In genomic region chr14:75876320-75877043, GRCm38 (mm10) we compare ENCODE assay signal across 8 mouse cellular contexts. TPM values are rescaled to one million over a fixed set of nuclear protein-coding genes. Genes with fewer than 3 reads are reported as not detected.
A peak's percentile ranks its signal among the peaks of the same experiment; 100 is the strongest.
DNase-seq lines count a peak whose midpoint lies in the region; ATAC-seq and TF ChIP-seq lines count a peak whose summit lies in the region.

No protein-coding gene starts in this region.

- peak; percentile 41; the same call in 1 of the 2 replicates for ATAC-seq in intestine, embryonic 16.5 days
- ATAC-seq in midbrain, embryonic 13.5 days: peak; percentile 77

- H3K27ac ChIP-seq in intestine, embryonic 16.5 days (ENCODE audit: low read length): no peak overlapping the region
- H3K27ac ChIP-seq in midbrain, embryonic 13.5 days: 0 out of 2 replicates have a peak overlapping the region, but pooled peaks have one; percentile 10
- H3K27ac ChIP-seq in small intestine, adult 2 months (ENCODE audit: insufficient read depth, low read depth, low read length): no peak overlapping the region

- H3K9me3 ChIP-seq in intestine, embryonic 16.5 days (ENCODE audit: control insufficient read depth, low read length): no peaks in the 10 kb centered on the region
- H3K9me3 ChIP-seq in midbrain, embryonic 13.5 days: 0 out of 2 replicates have a peak, but pooled peaks cover 3% of the 10 kb centered on the region

- H3K4me3 ChIP-seq in intestine, embryonic 16.5 days (ENCODE audit: low read length): no peak overlapping the region
- H3K4me3 ChIP-seq in midbrain, embryonic 13.5 days (replicated peaks): peak overlapping the region; percentile 11
- H3K4me3 ChIP-seq in small intestine, adult 2 months (ENCODE audit: low read depth, low read length): no peak overlapping the region

- peak; percentile 74 for DNase-seq in gastrocnemius, adult 18-20 months (ENCODE audit: low spot score)
- DNase-seq in gastrocnemius, postnatal 25 days: no peak
- DNase-seq in embryo, embryonic 11 days: peak; percentile 90
- peak; percentile 34 to 75 for DNase-seq in gastrocnemius, postnatal 4 days (ENCODE audit: low spot score in 2 of 2)
- peak; percentile 86 to 90 for DNase-seq in left cerebral cortex, postnatal 14 days (ENCODE audit: low spot score in 2 of 2)

- 0 out of 2 replicates have a peak, but pooled peaks cover 2% of the 10 kb centered on the region for H3K4me1 ChIP-seq in intestine, embryonic 16.5 days (ENCODE audit: control insufficient read depth, insufficient read depth, low read length)
- peaks cover 17% of the 10 kb centered on the region for H3K4me1 ChIP-seq in midbrain, embryonic 13.5 days (replicated peaks)
- no peaks in the 10 kb centered on the region for H3K4me1 ChIP-seq in small intestine, adult 2 months (ENCODE audit: control insufficient read depth, insufficient read depth, insufficient read length, low read length)

- TF ChIP-seq POLR2A in small intestine, adult 2 months (IDR thresholded peaks at IDR 0.05; ENCODE audit: low read depth, low read length): no peak

- H3K36me3 ChIP-seq in intestine, embryonic 16.5 days (ENCODE audit: control insufficient read depth, insufficient read depth, low read length): no peaks in the 10 kb centered on the region
- no peaks in the 10 kb centered on the region for H3K36me3 ChIP-seq in midbrain, embryonic 13.5 days
- H3K36me3 ChIP-seq in small intestine, adult 2 months (ENCODE audit: control insufficient read depth, insufficient read depth, low read length): no peaks in the 10 kb centered on the region

- 13% methylated on average over 21 of the region's 21 CpGs for WGBS in intestine, embryonic 16.5 days
- 12% methylated on average over 21 of the region's 21 CpGs for WGBS in midbrain, embryonic 13.5 days
- 13% methylated on average over 21 of the region's 21 CpGs for WGBS in small intestine, adult 2 months

- intact Hi-C loops in left cerebral cortex, postnatal 14 days (cut with DNase I): loop anchor here (5.0 kb wide), 1 partner anchor 86 kb away; no protein-coding TSS in a partner anchor

- H3K4me2 ChIP-seq in intestine, embryonic 16.5 days (ENCODE audit: low read depth, low read length): peak overlapping the region; percentile 33
- peak overlapping the region; percentile 40 for H3K4me2 ChIP-seq in midbrain, embryonic 13.5 days (replicated peaks)

- 0 out of 2 replicates have a peak overlapping the region, but pooled peaks have one; percentile 2 for H3K9ac ChIP-seq in intestine, embryonic 16.5 days (ENCODE audit: low read depth, low read length)
- H3K9ac ChIP-seq in midbrain, embryonic 13.5 days (replicated peaks): peak overlapping the region; percentile 28; the same call in 1 of the 2 replicates

- TF ChIP-seq CTCF in small intestine, adult 2 months (IDR thresholded peaks at IDR 0.05; ENCODE audit: extremely low read depth, insufficient read length, insufficient replicate concordance, low read depth, low read length): peak; percentile 86; the same call in 1 of the 2 replicates

- H3K27me3 ChIP-seq in intestine, embryonic 16.5 days (replicated peaks; ENCODE audit: control insufficient read depth, insufficient read depth, low read length): no peaks in the 10 kb centered on the region
- no peaks in the 10 kb centered on the region for H3K27me3 ChIP-seq in midbrain, embryonic 13.5 days
- H3K27me3 ChIP-seq in small intestine, adult 2 months (ENCODE audit: control insufficient read depth, insufficient read depth, low read length): no peaks in the 10 kb centered on the region

RNA-seq across cellular contexts. Expression of gene Tpt1, which starts 31.6 kb away (rescaled TPM):
- total RNA-seq in gastrocnemius, adult 18-20 months (2021): 1,000 to 10,000 TPM; 3,564 to 3,853 TPM
- total RNA-seq in gastrocnemius, postnatal 25 days (2021): 1,000 to 10,000 TPM; 2,961 to 2,964 TPM
- total RNA-seq in gastrocnemius, postnatal 4 days (2021): 1,000 to 10,000 TPM; 3,882 to 3,909 TPM
- 829 and 857 TPM in 2 replicates for polyA plus RNA-seq in intestine, embryonic 16.5 days (2015; fragmentation: Nextera tagmentation; extraction: Ambion mirVana)
- 1,000 to 10,000 TPM; 1,045 to 1,071 TPM for total RNA-seq in left cerebral cortex, postnatal 14 days (2021)
- 876 and 886 TPM in 2 replicates for polyA plus RNA-seq in midbrain, embryonic 13.5 days (2015; fragmentation: Nextera tagmentation; extraction: Ambion mirVana)
- 1,560 and 1,973 TPM in 2 replicates for polyA plus RNA-seq in small intestine, adult 2 months (2012; rRNA removed)
